Mouse (Mus musculus) thymus, adult 2 months (tissue): ENCODE results near the gene Flywch2.

Experiments used
- CTCF ChIP-seq: fragments of 200-500 bp; IDR thresholded peaks from 2 replicates; pipeline ENCODE4 v1.5.1; 2012; ENCODE audit warnings: mild to moderate bottlenecking, control low read depth, low read length, moderate library complexity, borderline replicate concordance; ENCODE audit not compliant: control insufficient read depth, poor library complexity, insufficient read depth; ENCODE audit errors: extremely low read depth
- POLR2A ChIP-seq: fragments of 200-500 bp; IDR thresholded peaks from 2 replicates; pipeline ENCODE4 v1.6.1; 2012; ENCODE audit warnings: mild to moderate bottlenecking, low read length, control low read depth, moderate library complexity; ENCODE audit not compliant: control insufficient read depth, poor library complexity, insufficient read depth; ENCODE audit errors: extremely low read depth

GRCm38 (mm10) chr17:23801627-23802026, 15.7 kb upstream of the Flywch2 start:
- no peak for TF ChIP-seq CTCF
- no peak for TF ChIP-seq POLR2A
